Mouse (Mus musculus) cerebellum, adult 18-20 months (tissue): Measurements from ENCODE around the gene Zfp628.
A peak's percentile ranks its signal among the peaks of the same experiment; 100 is the strongest.

Experiments used
- DNase-seq, 2 experiments: peaks; one replicate each; pipeline ENCODE4 v3.0.0; 2021

Zfp628 gene

GRCm38 (mm10) chr7:4919096-4919495, 4.1 kb downstream of the Zfp628 start:
- no peak for DNase-seq

DNA sequence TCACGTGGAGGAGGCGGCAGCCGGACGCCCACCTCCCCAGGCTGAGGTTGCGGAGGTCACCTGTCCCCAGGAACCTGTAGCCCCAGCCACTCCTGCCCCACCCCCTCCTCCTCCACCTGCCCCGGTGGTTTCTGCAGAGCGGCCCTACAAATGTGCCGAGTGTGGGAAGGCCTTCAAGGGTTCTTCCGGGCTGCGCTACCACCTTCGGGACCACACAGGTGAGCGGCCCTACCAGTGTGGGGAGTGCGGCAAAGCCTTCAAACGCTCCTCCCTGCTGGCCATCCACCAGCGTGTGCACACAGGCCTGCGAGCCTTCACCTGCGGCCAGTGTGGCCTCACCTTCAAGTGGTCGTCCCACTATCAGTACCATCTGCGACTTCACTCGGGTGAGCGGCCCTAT, 5.0 kb downstream of the Zfp628 start:
- DNase-seq: no peak

- peak in 1 of 2 experiments; percentile 15 for DNase-seq
Measured at GRCm38 (mm10) chr7:4920496-4920895, 5.5 kb downstream of the Zfp628 start.

DNA sequence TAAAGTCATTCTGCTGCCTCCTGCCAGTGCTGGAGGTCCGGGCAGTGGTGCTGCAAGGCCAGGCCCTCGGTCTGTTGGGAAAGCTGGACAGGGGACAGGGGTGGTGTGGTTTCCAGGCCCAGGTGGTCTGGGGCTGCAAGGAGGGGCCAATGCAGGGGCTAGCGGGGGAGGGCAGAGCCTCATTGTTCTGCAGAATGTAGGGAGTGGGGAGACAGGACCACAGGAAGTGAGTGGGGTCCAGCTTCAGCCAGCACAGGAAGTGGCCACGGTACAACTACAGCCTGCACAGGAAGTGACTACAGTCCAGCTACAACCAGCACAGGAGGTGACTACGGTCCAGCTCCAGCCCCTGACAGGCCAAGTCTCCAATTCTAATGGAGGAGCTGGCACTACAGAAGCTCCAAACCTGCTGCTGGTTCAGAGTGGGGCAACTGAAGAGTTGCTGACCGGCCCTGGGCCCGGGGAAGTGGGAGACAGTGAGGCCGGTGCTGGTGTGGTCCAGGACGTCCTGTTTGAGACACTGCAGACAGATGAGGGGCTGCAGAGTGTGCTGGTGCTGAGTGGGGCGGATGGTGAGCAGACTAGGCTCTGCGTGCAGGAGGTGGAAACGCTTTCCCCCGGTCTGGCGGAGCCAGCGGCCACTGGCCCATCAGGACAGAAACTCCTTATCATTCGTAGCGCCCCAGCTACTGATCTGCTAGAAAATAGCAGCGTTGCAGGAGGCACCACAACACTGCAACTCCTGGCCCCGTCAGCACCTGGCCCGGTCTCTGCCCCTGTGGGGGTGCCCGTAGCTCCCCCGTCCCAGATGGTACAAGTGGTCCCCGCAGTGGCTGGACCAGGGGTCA, 6.2 kb downstream of the Zfp628 start:
- peak in 1 of 2 experiments; percentile 19 for DNase-seq

DNA sequence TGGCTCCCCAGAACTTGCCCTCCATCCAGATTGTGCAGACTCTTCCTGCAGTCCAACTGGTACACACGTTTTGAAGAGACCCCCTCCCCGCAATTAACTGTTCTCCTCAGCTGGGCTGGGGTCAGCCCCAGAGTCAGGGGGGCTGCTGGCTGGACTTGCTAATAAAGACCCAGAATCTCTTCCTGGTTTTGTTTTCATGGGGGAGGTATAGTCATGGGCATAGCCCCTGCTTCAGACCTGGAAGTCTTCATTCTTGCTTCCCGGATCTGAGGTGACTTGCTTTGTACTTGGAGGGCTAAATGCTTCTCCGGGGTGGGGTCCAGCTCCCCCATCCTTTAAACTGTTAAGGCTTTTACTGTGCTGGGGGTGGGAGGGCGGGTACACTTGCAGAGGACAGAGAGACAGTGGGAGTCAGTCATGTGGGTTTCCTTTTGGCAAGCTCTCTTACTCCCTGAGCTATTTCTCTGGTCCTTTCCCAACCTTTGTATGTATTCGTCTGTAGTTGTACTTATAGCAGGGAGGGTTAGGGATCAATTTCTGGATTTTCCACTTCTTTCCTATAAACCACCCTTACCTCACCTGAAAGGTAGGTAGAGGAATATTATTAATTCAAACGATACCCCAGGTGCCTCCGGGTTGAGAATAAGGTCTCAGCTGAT, 6.9 kb downstream of the Zfp628 start, which contains the start of gene Nat14:
TSS of gene Nat14 (plus strand) at position 205 of the 659 bp plus-strand sequence.
- DNase-seq: peak in 1 of 2 experiments; percentile 30

- DNase-seq: peak; percentile 81 to 87
Measured at GRCm38 (mm10) chr7:4922508-4922907, 7.5 kb downstream of the Zfp628 start.

DNA sequence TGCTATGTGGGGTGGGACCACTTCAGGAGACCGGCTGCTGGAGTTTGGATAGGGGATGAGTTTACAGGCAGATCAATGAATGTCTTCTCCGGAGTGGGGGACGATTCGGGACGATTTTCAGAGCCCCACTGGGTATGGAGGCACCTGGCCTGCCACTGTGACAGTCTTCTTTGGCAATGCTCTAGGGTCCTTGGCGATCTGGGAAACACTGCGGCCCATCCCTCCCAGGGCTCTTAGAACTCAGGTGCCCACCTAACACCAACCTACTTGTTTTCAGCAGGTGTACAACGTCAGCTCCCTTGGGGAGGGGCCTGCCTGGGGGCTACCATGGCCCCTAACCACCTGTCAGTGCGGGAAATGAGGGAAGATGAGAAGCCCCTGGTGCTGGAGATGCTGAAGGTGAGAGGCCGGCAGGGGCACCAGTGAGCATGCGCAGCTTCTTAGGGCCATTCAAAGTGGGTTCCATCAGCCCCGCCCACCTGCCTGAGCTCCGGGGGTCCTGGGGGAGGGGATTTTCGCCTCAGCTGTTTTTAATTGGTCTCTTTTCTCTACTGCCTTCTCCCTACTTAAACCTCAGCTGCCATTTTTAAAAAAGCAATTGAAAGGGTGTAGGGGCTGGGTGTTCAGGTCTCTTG, 8.0 kb downstream of the Zfp628 start:
- peak; percentile 81 to 83 for DNase-seq

GRCm38 (mm10) chr7:4923586-4924364, 8.8 kb downstream of the Zfp628 start:
- DNase-seq: peak; percentile 74 to 75

DNA sequence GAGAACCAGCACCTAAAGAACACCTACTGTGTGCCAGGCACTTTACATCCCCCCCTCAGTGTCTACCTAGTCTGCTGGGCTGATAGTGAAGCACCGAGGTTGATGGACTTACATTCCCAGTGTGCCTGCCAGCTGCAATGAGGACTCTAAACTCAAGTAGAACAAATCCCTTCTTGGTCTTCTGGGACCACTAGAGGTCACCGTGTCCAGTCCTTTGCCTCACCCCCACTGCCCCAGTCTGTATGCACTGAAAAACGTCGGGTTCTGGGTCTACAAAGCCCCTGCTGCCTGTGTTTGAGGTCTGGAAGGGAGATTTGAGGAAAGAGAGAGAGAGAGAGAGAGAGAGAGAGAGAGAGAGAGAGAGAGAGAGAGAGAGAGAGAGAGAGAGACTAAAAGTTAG, 9.5 kb downstream of the Zfp628 start:
- DNase-seq: peak in 1 of 2 experiments; percentile 6

DNA sequence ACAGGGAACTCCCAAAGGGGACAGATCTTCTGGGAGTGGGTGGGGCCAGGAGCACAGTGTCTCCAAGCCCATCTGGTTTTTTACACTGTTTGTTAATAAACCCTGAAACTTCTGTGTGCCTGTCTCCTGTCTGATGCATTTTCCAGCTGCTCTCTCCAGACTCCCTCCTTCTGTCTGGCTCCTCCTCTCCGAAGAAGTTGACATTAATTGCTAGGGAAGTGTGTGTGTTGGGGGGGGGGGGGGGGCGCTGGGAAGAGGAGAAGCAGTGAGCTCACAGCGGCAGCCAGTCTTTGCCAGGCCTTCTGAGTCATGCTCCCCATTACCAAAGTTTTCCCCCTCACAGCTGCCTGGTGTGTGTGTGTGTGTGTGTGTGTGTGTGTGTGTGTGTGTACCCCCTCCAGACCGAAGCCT, 9.9 kb downstream of the Zfp628 start:
- peak in 1 of 2 experiments; percentile 7 for DNase-seq

DNA sequence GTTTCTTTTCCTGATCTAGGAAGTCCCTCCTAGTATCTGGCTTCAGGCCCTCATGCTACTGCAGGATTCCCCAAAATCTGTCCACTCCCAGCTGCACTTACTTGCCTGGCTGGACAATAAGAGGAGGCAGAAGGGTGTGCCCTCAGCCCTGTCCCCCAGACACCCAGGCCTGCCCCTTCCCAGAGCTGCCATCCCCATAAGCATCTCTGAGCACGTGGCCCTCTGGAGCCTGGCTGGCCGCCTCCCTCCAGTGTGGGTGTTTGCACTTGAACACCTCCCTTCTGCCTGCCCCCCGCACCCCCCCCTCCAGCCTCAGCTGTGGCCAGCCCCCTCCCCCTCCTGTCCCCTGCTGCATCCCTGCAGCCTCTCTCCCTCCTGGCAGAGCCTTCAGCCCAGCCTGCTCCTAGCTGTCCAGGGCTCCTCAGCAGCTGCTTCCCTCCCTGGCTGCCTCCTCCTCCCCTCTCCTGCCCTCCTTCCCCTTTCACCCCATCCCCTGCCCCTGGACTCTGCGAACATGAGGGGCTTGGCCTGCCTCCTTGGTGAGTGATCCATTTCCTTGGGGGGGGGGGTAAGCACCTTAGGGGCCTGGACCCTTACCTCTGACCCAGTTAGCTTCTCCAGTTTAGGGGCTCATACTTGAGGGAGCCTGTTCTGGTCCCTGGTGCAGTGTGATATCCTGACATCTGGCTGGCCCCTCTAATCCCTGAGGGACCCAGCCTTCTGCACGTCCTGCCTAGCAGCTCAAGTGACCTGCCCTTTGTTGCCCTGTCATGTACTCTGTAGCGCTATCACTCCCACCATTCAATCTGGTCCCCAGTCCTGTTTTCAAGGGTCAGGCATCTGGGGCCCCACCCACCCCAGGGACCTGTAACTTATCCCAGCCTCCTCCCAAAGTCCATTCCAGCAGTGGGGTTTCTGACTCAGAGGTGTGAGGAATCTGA, 10.7 kb downstream of the Zfp628 start, which contains the start of gene Ssc5d:
TSS of gene Ssc5d (plus strand) at position 345 of the 941 bp plus-strand sequence.
- peak; percentile 3 to 17 for DNase-seq

GRCm38 (mm10) chr7:4926849-4927248, 11.8 kb downstream of the Zfp628 start:
- DNase-seq: no peak

- no peak for DNase-seq
Measured at GRCm38 (mm10) chr7:4927711-4928110, 12.7 kb downstream of the Zfp628 start.

DNA sequence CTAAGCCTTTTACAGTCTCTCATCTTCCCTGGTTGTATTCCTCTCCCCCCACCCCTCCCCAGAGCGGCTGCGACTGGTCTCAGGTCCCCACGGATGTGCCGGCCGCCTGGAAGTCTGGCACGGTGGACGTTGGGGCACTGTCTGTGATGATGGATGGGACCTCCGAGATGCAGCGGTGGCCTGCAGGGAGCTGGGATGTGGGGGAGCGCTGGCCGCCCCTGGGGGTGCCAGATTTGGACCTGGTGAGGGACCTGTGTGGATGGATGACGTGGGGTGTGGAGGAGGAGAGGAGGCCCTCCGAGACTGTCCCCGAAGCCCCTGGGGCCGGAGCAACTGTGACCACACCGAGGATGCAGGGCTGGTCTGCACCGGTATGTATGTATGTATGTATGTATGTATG, 13.3 kb downstream of the Zfp628 start:
- no peak for DNase-seq

DNA sequence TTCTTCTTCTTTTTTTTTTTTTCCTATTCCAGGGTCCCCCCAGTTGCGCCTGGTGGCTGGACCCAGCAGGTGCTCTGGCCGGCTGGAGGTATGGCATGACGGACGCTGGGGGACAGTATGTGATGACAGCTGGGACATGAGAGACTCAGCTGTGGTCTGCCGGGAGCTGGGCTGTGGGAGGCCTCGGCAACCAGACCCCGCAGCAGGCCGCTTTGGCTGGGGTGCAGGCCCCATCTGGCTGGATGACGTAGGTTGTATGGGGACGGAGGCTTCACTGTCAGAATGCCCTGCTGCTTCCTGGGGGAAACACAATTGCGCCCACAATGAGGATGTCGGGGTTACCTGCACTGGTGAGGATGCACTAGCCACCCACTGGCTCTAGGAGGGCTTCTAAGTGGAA, 18.1 kb downstream of the Zfp628 start:
- DNase-seq: no peak

DNA sequence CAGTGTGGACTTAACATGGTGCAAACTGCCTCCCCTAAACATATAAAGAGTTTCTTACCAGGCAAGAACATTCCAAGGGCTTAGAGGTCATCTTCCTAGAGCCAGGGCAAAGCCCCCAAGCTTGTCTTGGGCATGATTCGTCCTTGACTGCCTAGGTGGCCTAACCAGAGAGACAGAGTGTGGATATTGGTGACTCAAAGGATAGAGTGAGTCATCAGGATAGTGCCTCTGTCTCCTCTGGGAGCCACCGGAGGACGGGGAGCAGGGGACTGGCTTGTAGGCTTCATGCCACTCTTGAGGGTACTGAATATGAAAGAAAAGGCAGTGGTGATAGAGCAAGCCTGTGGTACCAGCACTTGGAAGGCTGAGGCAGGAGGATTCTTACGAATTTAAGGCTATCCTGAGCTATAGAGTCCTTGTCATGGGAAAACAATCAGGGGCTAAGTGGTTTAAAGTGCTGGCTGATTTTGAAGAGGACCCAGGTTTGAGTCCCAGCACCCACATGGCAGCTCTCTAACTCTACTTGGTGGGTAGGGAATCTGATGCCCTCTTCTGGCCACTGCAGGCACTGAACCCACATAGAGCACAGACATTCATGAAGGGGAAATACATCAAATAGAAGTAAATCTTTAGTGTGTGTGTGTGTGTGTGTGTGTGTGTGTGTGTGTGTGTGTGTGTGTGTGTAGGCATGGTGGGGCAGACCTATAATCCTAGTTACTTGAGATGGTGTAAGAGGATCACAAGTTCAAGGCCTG, 19.3 kb downstream of the Zfp628 start:
- DNase-seq: no peak

- DNase-seq: no peak
Measured at GRCm38 (mm10) chr7:4936832-4937231, 21.8 kb downstream of the Zfp628 start.

DNA sequence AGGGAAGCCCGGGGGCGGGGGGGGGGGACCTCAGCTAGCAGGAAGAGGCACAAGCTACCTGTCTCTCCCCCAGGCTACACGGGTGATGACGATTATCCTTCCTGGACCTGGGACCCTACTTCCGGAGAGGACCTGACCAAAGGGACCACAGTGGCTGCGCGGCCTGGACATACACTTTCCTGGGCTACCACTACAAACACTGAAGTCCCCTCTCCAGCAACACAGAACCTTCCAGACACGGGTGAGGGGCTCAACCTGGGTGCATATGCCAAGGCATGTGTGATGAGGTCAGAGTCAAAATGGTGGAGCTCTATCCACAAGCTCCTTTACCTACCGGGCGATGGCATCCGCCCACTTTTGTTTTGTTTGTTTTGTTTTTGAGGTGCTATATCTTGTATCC, 22.4 kb downstream of the Zfp628 start:
- DNase-seq: no peak

DNA sequence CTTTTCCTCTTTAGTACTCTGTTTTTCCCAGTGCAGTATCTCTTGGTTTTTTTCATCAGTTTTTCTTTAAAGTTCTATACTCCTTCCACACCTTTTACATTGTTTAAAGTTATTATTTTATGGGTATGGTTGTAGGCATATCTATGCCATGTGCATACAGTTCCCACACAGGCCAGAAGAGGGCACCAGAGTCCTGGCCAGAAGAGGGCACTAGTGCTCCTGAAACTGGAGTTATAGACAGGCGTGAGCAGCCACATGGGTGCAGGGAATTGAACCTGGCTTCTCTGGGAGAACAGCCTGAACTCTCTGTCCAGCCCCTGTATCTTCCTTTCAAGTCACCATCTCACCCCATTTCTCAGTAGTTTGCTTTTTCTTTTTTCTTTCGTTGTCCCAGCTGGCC, 23.4 kb downstream of the Zfp628 start:
- DNase-seq: peak; percentile 79

- peak; percentile 74 to 85 for DNase-seq
Measured at GRCm38 (mm10) chr7:4940068-4940479, 25.1 kb downstream of the Zfp628 start.

DNA sequence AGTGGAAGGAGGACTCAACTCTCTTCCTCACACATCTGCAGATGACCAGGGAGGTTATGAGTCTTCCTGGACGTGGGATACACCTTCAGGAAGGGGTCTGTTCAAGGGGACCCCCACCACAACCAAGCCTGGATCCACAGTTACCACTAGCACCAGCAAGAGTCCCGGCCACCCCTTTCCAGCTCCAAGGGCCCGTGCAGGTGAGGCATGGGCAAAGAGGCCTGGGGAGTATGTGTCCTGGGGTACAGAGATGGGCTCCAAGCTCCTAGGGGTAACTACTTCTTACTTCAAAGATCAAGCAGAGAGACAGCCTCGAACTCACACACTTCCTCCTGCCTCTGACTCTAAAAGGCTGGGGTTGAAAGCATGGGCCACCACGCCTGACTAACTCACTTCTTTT, 27.7 kb downstream of the Zfp628 start:
- DNase-seq: peak in 1 of 2 experiments; percentile 22
